ENCODE assay signal across 8 mouse cellular contexts in genomic region chr2:90573640-90574526, GRCm38 (mm10). TPM values are rescaled to one million over a fixed set of nuclear protein-coding genes. Genes with fewer than 3 reads are reported as not detected.
A peak's percentile ranks its signal among the peaks of the same experiment; 100 is the strongest.
DNase-seq lines count a peak whose midpoint lies in the region; ATAC-seq lines count a peak whose summit lies in the region.

No protein-coding gene starts in this region.

- H3K9me3 ChIP-seq in limb, embryonic 10.5 days (replicated peaks), result no peaks in the 10 kb centered on the region
- no peaks in the 10 kb centered on the region for H3K9me3 ChIP-seq in neural tube, embryonic 14.5 days (ENCODE audit: control insufficient read depth, low read length)

- H3K4me2 ChIP-seq in neural tube, embryonic 14.5 days (ENCODE audit: low read depth, low read length), result peak overlapping the region; percentile 12; the same call in 1 of the 2 replicates

- H3K4me3 ChIP-seq in limb, embryonic 10.5 days, result no peak overlapping the region
- no peak overlapping the region for H3K4me3 ChIP-seq in neural tube, embryonic 14.5 days (ENCODE audit: low read depth, low read length)

- peaks cover 20% of the 10 kb centered on the region for H3K4me1 ChIP-seq in limb, embryonic 10.5 days
- H3K4me1 ChIP-seq in neural tube, embryonic 14.5 days (ENCODE audit: control insufficient read depth, insufficient read depth, low read length), result 0 out of 2 replicates have a peak, but pooled peaks cover 8% of the 10 kb centered on the region

- no peak for DNase-seq in frontal cortex, adult 2 months (ENCODE audit: extremely low spot score in 1 of 2, low spot score in 1 of 2)
- DNase-seq in A20 (ENCODE audit: low read depth, low spot score), result peak; percentile 46
- DNase-seq in heart, adult 18-20 months, result peak; percentile 42 to 77
- DNase-seq in limb, embryonic 10.5 days (ENCODE audit: low spot score), result peak; percentile 29
- DNase-seq in adrenal gland, postnatal 14 days, result no peak
- no peak for DNase-seq in gastrocnemius, postnatal 25 days

- no peak overlapping the region for H3K9ac ChIP-seq in neural tube, embryonic 14.5 days (replicated peaks; ENCODE audit: low read depth, low read length)

- no peak overlapping the region for H3K27ac ChIP-seq in limb, embryonic 10.5 days
- H3K27ac ChIP-seq in neural tube, embryonic 14.5 days (ENCODE audit: low read depth, low read length), result no peak overlapping the region

- no peaks in the 10 kb centered on the region for H3K36me3 ChIP-seq in limb, embryonic 10.5 days
- H3K36me3 ChIP-seq in neural tube, embryonic 14.5 days (ENCODE audit: control insufficient read depth, insufficient read depth, low read length), result no peaks in the 10 kb centered on the region

- ATAC-seq in frontal cortex, adult (ENCODE audit: low TSS enrichment), result peak; percentile 51
- no peak for ATAC-seq in neural tube, embryonic 14.5 days (ENCODE audit: low read depth)

- WGBS in limb, embryonic 10.5 days, result 83% methylated on average over 17 of the region's 17 CpGs
- WGBS in neural tube, embryonic 14.5 days, result 62% methylated on average over 17 of the region's 17 CpGs

- peaks cover 18% of the 10 kb centered on the region; the same call in 1 of the 2 replicates for H3K27me3 ChIP-seq in limb, embryonic 10.5 days (ENCODE audit: low read depth, poor library complexity, severe bottlenecking)
- no peaks in the 10 kb centered on the region for H3K27me3 ChIP-seq in neural tube, embryonic 14.5 days (ENCODE audit: control insufficient read depth, insufficient read depth, low read length)

RNA-seq across cellular contexts. Expression of gene Ptprj, which starts 6.6 kb away (rescaled TPM):
- 32.7 and 37.2 TPM in 2 replicates for polyA plus RNA-seq in frontal cortex, adult 2 months (2012; rRNA removed)
- 1 to 10 TPM; 6.5 to 8.8 TPM for total RNA-seq in heart, adult 18-20 months (2021)
- 1.0 and 1.3 TPM in 2 replicates for polyA plus RNA-seq in limb, embryonic 10.5 days (2016; fragmentation: Nextera tagmentation; extraction: Ambion mirVana)
- polyA plus RNA-seq in neural tube, embryonic 14.5 days (2014; fragmentation: Nextera tagmentation; extraction: Ambion mirVana), result 9.3 and 9.7 TPM in 2 replicates
- total RNA-seq in adrenal gland, postnatal 14 days (2021), result 23.7 and 23.9 TPM in 2 replicates
- 1 to 10 TPM; 3.7 to 4.1 TPM for total RNA-seq in gastrocnemius, postnatal 25 days (2021)

Comparison
In these comparisons a context has a peak if more than half of its experiments do, and no peak if none do; other contexts are left out.
1. DNase-seq: peak in A20 (single experiment), heart, adult 18-20 months (2 of 2) and limb, embryonic 10.5 days (single experiment); none in frontal cortex, adult 2 months (0 of 2), adrenal gland, postnatal 14 days (single experiment) and gastrocnemius, postnatal 25 days (single experiment).